Mouse (Mus musculus) ES-E14 (cell line): ENCODE results near the gene Wt1.

Experiments
- HCFC1 ChIP-seq: IDR thresholded peaks from 2 replicates; pipeline ENCODE4 v1.6.1; 2012; ENCODE audit warnings: low read length, inconsistent platforms, borderline replicate concordance; ENCODE audit not compliant: insufficient read depth
- MAFK ChIP-seq: IDR thresholded peaks from 2 replicates; pipeline ENCODE4 v1.6.1; 2014; ENCODE audit warnings: mild to moderate bottlenecking, low read depth, low read length, inconsistent platforms; ENCODE audit not compliant: insufficient read depth
- ZC3H11A ChIP-seq: IDR thresholded peaks from 2 replicates; pipeline ENCODE4 v1.6.1; 2012; ENCODE audit warnings: low read depth, mild to moderate bottlenecking, inconsistent platforms, low read length, borderline replicate concordance

- TF ChIP-seq ZC3H11A (no peak), MAFK (no peak), HCFC1 (no peak)
Measured at GRCm38 (mm10) chr2:105128564-105128963, 2.2 kb downstream of the Wt1 start.
